Mouse (Mus musculus) liver, postnatal 0 days (tissue): ENCODE measurements around the gene Lyrm4. TPM values are rescaled to one million over a fixed set of nuclear protein-coding genes. Genes with fewer than 3 reads are reported as not detected.

Experiments used
- ATAC-seq: fragments of 200-750 bp; cut with Nextera tagmentation; 2 replicates; pipeline ENCODE4 v1.8.0; 2017; ENCODE audit warnings: mild to moderate bottlenecking, moderate library complexity
- DNase-seq: peaks from one replicate; pipeline ENCODE4 v3.0.0-alpha.2; 2016
- H3K27ac ChIP-seq: fragments of 300-500 bp; sonication (generic); 2 replicates; pipeline ENCODE4 v1.5.1; 2014; ENCODE audit warnings: antibody characterized with exemption, moderate library complexity, mild to moderate bottlenecking, low read depth
- H3K27me3 ChIP-seq: fragments of 300-500 bp; sonication (generic); 2 replicates; pipeline ENCODE4 v1.6.1; 2014; ENCODE audit warnings: low read length, control low read depth, mixed read lengths; ENCODE audit not compliant: insufficient read depth
- H3K36me3 ChIP-seq: fragments of 300-500 bp; sonication (generic); replicated peaks from 2 replicates; pipeline ENCODE4 v1.6.1; 2014; ENCODE audit warnings: mild to moderate bottlenecking, control low read depth, low read length, moderate library complexity, mixed read lengths; ENCODE audit not compliant: insufficient read depth
- H3K4me1 ChIP-seq: fragments of 300-500 bp; sonication (generic); 2 replicates; pipeline ENCODE4 v1.6.1; 2014; ENCODE audit warnings: antibody characterized with exemption, mild to moderate bottlenecking, control low read depth; ENCODE audit not compliant: insufficient read depth
- H3K4me2 ChIP-seq: fragments of 300-500 bp; sonication (generic); 2 replicates; pipeline ENCODE4 v1.6.1; 2014; ENCODE audit warnings: low read depth, mild to moderate bottlenecking, low read length, moderate library complexity, mixed read lengths
- H3K4me3 ChIP-seq: fragments of 300-500 bp; sonication (generic); 2 replicates; pipeline ENCODE4 v1.5.1; 2014; ENCODE audit warnings: low read depth, low read length
- H3K9ac ChIP-seq: fragments of 300-500 bp; sonication (generic); replicated peaks from 2 replicates; pipeline ENCODE4 v1.6.1; 2014; ENCODE audit warnings: mild to moderate bottlenecking, moderate library complexity
- H3K9me3 ChIP-seq: fragments of 300-500 bp; sonication (generic); 2 replicates; pipeline ENCODE4 v1.6.1; 2016; ENCODE audit warnings: mild to moderate bottlenecking, control low read depth, low read length, mixed read lengths
- CTCF ChIP-seq: sonication (generic); IDR thresholded peaks from 2 replicates; pipeline ENCODE4 v1.5.1; 2016; ENCODE audit warnings: antibody characterized with exemption, low read depth
- EP300 ChIP-seq: IDR thresholded peaks from 2 replicates; pipeline ENCODE4 v1.6.1; 2016; ENCODE audit warnings: antibody characterized with exemption, low read depth, mild to moderate bottlenecking
- whole genome bisulfite sequencing: fragments of 180-500 bp; shearing (Covaris S2); extraction: QIAGEN DNeasy Blood & Tissue Kit; methylation state at CpG from one replicate; pipeline ENCODE4 v1.1.7; 2014; ENCODE audit not compliant: insufficient replicate concordance; 5-methylcytosine and 5-hydroxymethylcytosine counted together
- polyA plus RNA-seq: library from polyadenylated mRNA; unstranded; fragments of >200 nt; fragmentation: Nextera tagmentation; extraction: Ambion mirVana; gene quantifications from 2 replicates; pipeline ENCODE4 v1.2.1, GENCODE M21; 2015

Lyrm4 gene
- polyA plus RNA-seq, 1 experiment from 2014 or later = 19.3 TPM

- peak overlapping the region; percentile 76 for H3K9ac ChIP-seq
Measured at GRCm38 (mm10) chr13:35969431-35969721, 147.9 kb downstream of the Lyrm4 start.

GRCm38 (mm10) chr13:35968719-35969430 lies 148.5 kb downstream of the Lyrm4 start:
- peaks cover 33% of the 10 kb centered on the region for H3K27me3 ChIP-seq
- TF ChIP-seq EP300 (no peak), CTCF (no peak)
- H3K27ac ChIP-seq = peak overlapping the region; percentile 69
- peak overlapping the region; percentile 80 for H3K4me2 ChIP-seq
- DNase-seq (peak; percentile 43), ATAC-seq (peak; percentile 35)
- no peaks in the 10 kb centered on the region for H3K4me1 ChIP-seq
- H3K4me3 ChIP-seq = peak overlapping the region; percentile 56
- H3K36me3 ChIP-seq = no peaks in the 10 kb centered on the region
- no peaks in the 10 kb centered on the region for H3K9me3 ChIP-seq
- peak overlapping the region; percentile 76 for H3K9ac ChIP-seq
- under 1% methylated on average over 56 of the region's 57 CpGs for WGBS

More at GRCm38 (mm10) chr13:35969431-35969721, 147.9 kb downstream of the Lyrm4 start:
- 0 out of 2 replicates have a peak, but pooled peaks have one; percentile 1 for ATAC-seq
- H3K4me3 ChIP-seq = peak overlapping the region; percentile 56
- H3K27me3 ChIP-seq = peaks cover 33% of the 10 kb centered on the region
- H3K27ac ChIP-seq = peak overlapping the region; percentile 69; the same call in 1 of the 2 replicates
- peak overlapping the region; percentile 80 for H3K4me2 ChIP-seq
- no peaks in the 10 kb centered on the region for H3K4me1 ChIP-seq
- WGBS = 1% methylated on average over 18 of the region's 18 CpGs
- DNase-seq = peak; percentile 21
- H3K36me3 ChIP-seq = no peaks in the 10 kb centered on the region
- no peaks in the 10 kb centered on the region for H3K9me3 ChIP-seq
- TF ChIP-seq EP300 (no peak), CTCF (no peak)

- peak; percentile 43 for ATAC-seq
- 2% methylated on average over 38 of the region's 38 CpGs for WGBS
- Histone ChIP-seq H3K36me3 (no peaks in the 10 kb centered on the region), H3K9ac (peak overlapping the region; percentile 76), H3K4me1 (no peaks in the 10 kb centered on the region), H3K27ac (peak overlapping the region; percentile 69), H3K4me3 (peak overlapping the region; percentile 56), H3K27me3 (peaks cover 33% of the 10 kb centered on the region), H3K4me2 (peak overlapping the region; percentile 80), H3K9me3 (no peaks in the 10 kb centered on the region)
- no peak for DNase-seq
- TF ChIP-seq EP300 (no peak), CTCF (no peak)
Measured at GRCm38 (mm10) chr13:35968131-35968718, 149.1 kb downstream of the Lyrm4 start.

GRCm38 (mm10) chr13:35967690-35968089 lies 149.6 kb downstream of the Lyrm4 start:
- WGBS = 17% methylated on average over 15 of the region's 15 CpGs
- H3K36me3 ChIP-seq = no peaks in the 10 kb centered on the region
- ATAC-seq (peak; percentile 10; the same call in 1 of the 2 replicates), DNase-seq (peak; percentile 43)
- peak overlapping the region; percentile 76 for H3K9ac ChIP-seq
- TF ChIP-seq CTCF = no peak
- no peak for TF ChIP-seq EP300
- H3K4me1 ChIP-seq = no peaks in the 10 kb centered on the region
- H3K27ac ChIP-seq = peak overlapping the region; percentile 69
- H3K4me2 ChIP-seq = peak overlapping the region; percentile 80
- no peaks in the 10 kb centered on the region for H3K9me3 ChIP-seq
- peaks cover 33% of the 10 kb centered on the region for H3K27me3 ChIP-seq
- H3K4me3 ChIP-seq = peak overlapping the region; percentile 56

- TF ChIP-seq CTCF (no peak), EP300 (no peak; the same call in 1 of the 2 replicates)
- H3K4me2 ChIP-seq = no peak overlapping the region
- H3K9me3 ChIP-seq = no peaks in the 10 kb centered on the region
- H3K4me3 ChIP-seq = no peak overlapping the region
- no peak overlapping the region for H3K9ac ChIP-seq
- DNase-seq (peak; percentile 33), ATAC-seq (peak; percentile 54)
- no peaks in the 10 kb centered on the region for H3K4me1 ChIP-seq
- no peaks in the 10 kb centered on the region for H3K36me3 ChIP-seq
- peak overlapping the region; percentile 77 for H3K27ac ChIP-seq
- peaks cover 15% of the 10 kb centered on the region for H3K27me3 ChIP-seq
- WGBS = 61% methylated on average over 4 of the region's 4 CpGs
Measured at GRCm38 (mm10) chr13:35963583-35963982, 153.7 kb downstream of the Lyrm4 start.

- Histone ChIP-seq H3K9me3 (no peaks in the 10 kb centered on the region), H3K4me3 (peak overlapping the region; percentile 32), H3K36me3 (no peaks in the 10 kb centered on the region), H3K4me1 (no peaks in the 10 kb centered on the region), H3K27ac (peak overlapping the region; percentile 75), H3K4me2 (no peak overlapping the region), H3K9ac (0 out of 2 replicates have a peak overlapping the region, but pooled peaks have one; percentile 2), H3K27me3 (no peaks in the 10 kb centered on the region)
- DNase-seq (peak; percentile 55), ATAC-seq (peak; percentile 87)
- TF ChIP-seq CTCF (no peak), EP300 (peak; percentile 73)
- 58% methylated on average over 12 of the region's 12 CpGs for WGBS
Measured at GRCm38 (mm10) chr13:35959391-35960067, 157.8 kb downstream of the Lyrm4 start.
